Mouse (Mus musculus): ENCODE data around the gene 5730522E02Rik. TPM values are rescaled to one million over a fixed set of nuclear protein-coding genes. Genes with fewer than 3 reads are reported as not detected.

5730522E02Rik gene
- polyA plus RNA-seq, 1 experiment from 2014 or later: 7.3 TPM

- no peak for DNase-seq (ENCODE audit: low spot score)
- WGBS: 83% methylated on average over 3 of the region's 3 CpGs
- no peaks in the 10 kb centered on the region for H3K27me3 ChIP-seq (ENCODE audit: insufficient read depth, poor library complexity, severe bottlenecking)
- H3K4me3 ChIP-seq: no peak overlapping the region
- H3K9me3 ChIP-seq: no peaks in the 10 kb centered on the region
- no peaks in the 10 kb centered on the region for H3K4me1 ChIP-seq (replicated peaks)
- H3K36me3 ChIP-seq: no peaks in the 10 kb centered on the region
- H3K27ac ChIP-seq: no peak overlapping the region
Measured at GRCm38 (mm10) chr11:26112206-26112605, 98.4 kb downstream of the 5730522E02Rik start.

DNA sequence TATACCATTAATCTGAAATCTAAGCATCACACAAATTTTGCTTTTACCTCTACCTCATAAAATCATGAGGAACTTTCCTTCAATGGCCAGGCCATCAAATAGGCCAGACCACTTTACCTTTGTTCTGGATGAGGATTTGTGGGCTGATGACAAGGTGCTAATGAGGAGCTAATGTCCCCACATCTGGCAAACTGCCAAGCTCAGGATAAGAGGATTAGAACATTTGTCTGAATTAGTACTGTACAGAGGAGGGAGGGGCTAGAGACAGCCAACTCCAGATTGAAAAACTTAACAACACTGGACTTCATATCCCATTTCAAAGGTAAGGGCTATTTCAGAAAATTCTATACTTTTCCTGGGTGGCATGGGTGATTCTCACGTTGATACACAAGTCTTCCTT lies 101.9 kb downstream of the 5730522E02Rik start:
- H3K36me3 ChIP-seq: no peaks in the 10 kb centered on the region
- H3K27ac ChIP-seq: no peak overlapping the region
- peaks cover 15% of the 10 kb centered on the region for H3K4me1 ChIP-seq (replicated peaks)
- no peaks in the 10 kb centered on the region for H3K27me3 ChIP-seq (ENCODE audit: insufficient read depth, poor library complexity, severe bottlenecking)
- no peak for DNase-seq (ENCODE audit: low spot score)
- WGBS: 89% methylated on average over 1 of the region's 1 CpGs
- no peaks in the 10 kb centered on the region for H3K9me3 ChIP-seq
- H3K4me3 ChIP-seq: no peak overlapping the region

DNA sequence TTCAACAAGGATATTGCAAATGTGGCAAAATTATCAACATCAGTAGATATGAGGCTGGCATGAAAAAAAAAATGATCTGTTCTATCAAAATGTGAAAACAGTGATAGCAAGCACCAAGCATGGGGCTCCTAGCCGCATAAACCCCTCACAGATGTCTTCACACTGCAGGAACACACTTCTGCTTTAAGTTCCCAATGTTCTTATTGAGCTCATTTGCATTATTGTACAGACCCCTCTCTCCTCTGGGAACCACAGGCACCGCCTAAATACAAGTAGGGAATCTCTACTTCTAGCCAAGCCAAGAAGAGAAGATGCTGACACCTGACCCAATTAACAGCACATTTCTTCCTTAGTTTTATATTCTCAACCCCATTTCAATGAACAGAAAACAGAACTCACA lies 105.9 kb downstream of the 5730522E02Rik start:
- 28% methylated on average over 2 of the region's 2 CpGs for WGBS
- H3K9me3 ChIP-seq: no peaks in the 10 kb centered on the region
- no peak for DNase-seq (ENCODE audit: low spot score)

DNA sequence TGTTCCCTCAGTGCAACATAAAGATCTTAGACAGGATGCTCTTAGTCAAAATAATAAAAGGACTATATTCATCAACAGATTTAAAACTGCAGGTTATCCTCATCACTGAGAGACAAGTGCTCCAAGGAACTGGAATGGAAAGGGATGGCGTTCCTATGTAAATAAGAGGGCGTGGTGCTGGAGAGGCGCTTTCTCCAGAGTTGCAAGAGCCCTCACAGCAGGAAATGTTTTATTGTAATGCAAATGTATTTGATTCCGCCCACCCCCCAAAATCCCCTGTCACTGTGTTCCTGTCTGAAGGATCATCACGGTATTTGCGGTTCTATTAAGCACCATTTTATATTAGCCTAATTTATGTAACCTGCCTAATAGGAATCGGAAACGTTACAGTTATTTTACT lies 106.9 kb downstream of the 5730522E02Rik start:
- peak overlapping the region; percentile 25 for H3K4me3 ChIP-seq
- WGBS: 2% methylated on average over 8 of the region's 8 CpGs
- peak; percentile 32 for DNase-seq (ENCODE audit: low spot score)

More for the DNA sequence above, 105.9 kb downstream of the 5730522E02Rik start:
- Histone ChIP-seq H3K36me3 (no peaks in the 10 kb centered on the region), H3K27me3 (ENCODE audit: insufficient read depth, poor library complexity, severe bottlenecking) (no peaks in the 10 kb centered on the region), H3K27ac (no peak overlapping the region), H3K4me3 (no peak overlapping the region), H3K4me1 (replicated peaks) (peaks cover 32% of the 10 kb centered on the region)

GRCm38 (mm10) chr11:26102878-26103277 lies 107.7 kb downstream of the 5730522E02Rik start:
- DNase-seq (ENCODE audit: low spot score): no peak
- Histone ChIP-seq H3K36me3 (no peaks in the 10 kb centered on the region), H3K4me3 (peak overlapping the region; percentile 25), H3K27ac (peak overlapping the region; percentile 46), H3K4me1 (replicated peaks) (peaks cover 32% of the 10 kb centered on the region), H3K27me3 (ENCODE audit: insufficient read depth, poor library complexity, severe bottlenecking) (no peaks in the 10 kb centered on the region), H3K9me3 (no peaks in the 10 kb centered on the region)
- WGBS: 21% methylated on average over 4 of the region's 4 CpGs

More for the DNA sequence above, 106.9 kb downstream of the 5730522E02Rik start:
- H3K4me1 ChIP-seq (replicated peaks): peaks cover 32% of the 10 kb centered on the region
- H3K27ac ChIP-seq: no peak overlapping the region
- H3K9me3 ChIP-seq: no peaks in the 10 kb centered on the region
- H3K36me3 ChIP-seq: no peaks in the 10 kb centered on the region
- no peaks in the 10 kb centered on the region for H3K27me3 ChIP-seq (ENCODE audit: insufficient read depth, poor library complexity, severe bottlenecking)

- Histone ChIP-seq H3K27ac (no peak overlapping the region), H3K9me3 (no peaks in the 10 kb centered on the region), H3K27me3 (ENCODE audit: insufficient read depth, poor library complexity, severe bottlenecking) (no peaks in the 10 kb centered on the region), H3K4me3 (no peak overlapping the region), H3K36me3 (no peaks in the 10 kb centered on the region), H3K4me1 (replicated peaks) (peaks cover 32% of the 10 kb centered on the region)
- 91% methylated on average over 5 of the region's 5 CpGs for WGBS
- no peak for DNase-seq (ENCODE audit: low spot score)
Measured at GRCm38 (mm10) chr11:26100077-26100476, 110.5 kb downstream of the 5730522E02Rik start.

- H3K4me1 ChIP-seq (replicated peaks): peaks cover 20% of the 10 kb centered on the region
- H3K36me3 ChIP-seq: no peaks in the 10 kb centered on the region
- WGBS: 87% methylated on average over 2 of the region's 2 CpGs
- H3K9me3 ChIP-seq: no peaks in the 10 kb centered on the region
- H3K4me3 ChIP-seq: no peak overlapping the region
- H3K27me3 ChIP-seq (ENCODE audit: insufficient read depth, poor library complexity, severe bottlenecking): no peaks in the 10 kb centered on the region
- DNase-seq (ENCODE audit: low spot score): no peak
- H3K27ac ChIP-seq: no peak overlapping the region
Measured at GRCm38 (mm10) chr11:26098933-26099332, 111.6 kb downstream of the 5730522E02Rik start.

- Histone ChIP-seq H3K27me3 (ENCODE audit: insufficient read depth, poor library complexity, severe bottlenecking) (no peaks in the 10 kb centered on the region), H3K4me3 (no peak overlapping the region), H3K36me3 (no peaks in the 10 kb centered on the region), H3K27ac (no peak overlapping the region), H3K4me1 (replicated peaks) (no peaks in the 10 kb centered on the region), H3K9me3 (no peaks in the 10 kb centered on the region)
- no peak for DNase-seq (ENCODE audit: low spot score)
- WGBS: 89% methylated on average over 1 of the region's 1 CpGs
Measured at GRCm38 (mm10) chr11:26096095-26096494, 114.5 kb downstream of the 5730522E02Rik start.

DNA sequence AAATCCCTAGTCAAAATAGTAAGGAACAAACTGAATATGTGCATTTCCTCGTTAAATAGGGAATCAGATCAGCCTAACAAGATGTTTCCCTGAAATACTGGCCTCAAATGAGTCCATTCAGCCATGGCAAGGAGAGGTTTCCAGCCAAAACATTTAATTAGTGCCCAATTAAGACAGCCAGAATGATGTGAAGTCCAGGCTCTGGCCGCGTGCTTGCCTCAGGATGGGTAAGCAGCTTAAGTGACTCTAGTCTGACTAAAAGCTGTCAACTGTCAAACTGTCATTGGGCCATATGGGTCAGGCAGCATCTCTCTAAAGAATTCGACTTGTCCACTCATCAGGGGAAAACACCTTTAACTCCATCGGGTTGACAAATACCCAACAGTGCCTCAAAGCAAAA lies 121.6 kb downstream of the 5730522E02Rik start:
- Histone ChIP-seq H3K4me3 (no peak overlapping the region), H3K9me3 (no peaks in the 10 kb centered on the region), H3K4me1 (replicated peaks) (no peaks in the 10 kb centered on the region; the same call in 1 of the 2 replicates), H3K36me3 (no peaks in the 10 kb centered on the region), H3K27ac (no peak overlapping the region), H3K27me3 (ENCODE audit: insufficient read depth, poor library complexity, severe bottlenecking) (no peaks in the 10 kb centered on the region)
- no peak for DNase-seq (ENCODE audit: low spot score)
- WGBS: 75% methylated on average over 5 of the region's 5 CpGs

DNA sequence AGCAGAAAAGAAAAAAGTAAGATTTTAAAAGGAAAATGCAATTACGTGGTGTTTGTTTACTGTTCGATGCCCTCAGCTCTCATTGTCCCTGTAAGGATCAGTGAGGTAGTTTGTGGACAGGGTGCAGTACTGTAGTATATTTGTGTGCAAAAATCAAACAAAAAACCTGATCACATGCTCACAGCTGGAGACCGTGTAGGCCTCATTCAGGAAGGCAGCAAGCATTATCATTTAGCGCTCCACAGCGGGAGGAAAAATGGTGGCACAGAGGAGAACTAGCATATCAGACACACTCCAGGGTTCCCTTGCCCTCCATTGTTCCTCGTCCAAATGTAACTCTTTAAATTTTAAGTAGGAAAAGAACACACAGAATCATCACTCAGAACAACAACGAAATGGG lies 123.9 kb downstream of the 5730522E02Rik start:
- no peak for DNase-seq (ENCODE audit: low spot score)

DNA sequence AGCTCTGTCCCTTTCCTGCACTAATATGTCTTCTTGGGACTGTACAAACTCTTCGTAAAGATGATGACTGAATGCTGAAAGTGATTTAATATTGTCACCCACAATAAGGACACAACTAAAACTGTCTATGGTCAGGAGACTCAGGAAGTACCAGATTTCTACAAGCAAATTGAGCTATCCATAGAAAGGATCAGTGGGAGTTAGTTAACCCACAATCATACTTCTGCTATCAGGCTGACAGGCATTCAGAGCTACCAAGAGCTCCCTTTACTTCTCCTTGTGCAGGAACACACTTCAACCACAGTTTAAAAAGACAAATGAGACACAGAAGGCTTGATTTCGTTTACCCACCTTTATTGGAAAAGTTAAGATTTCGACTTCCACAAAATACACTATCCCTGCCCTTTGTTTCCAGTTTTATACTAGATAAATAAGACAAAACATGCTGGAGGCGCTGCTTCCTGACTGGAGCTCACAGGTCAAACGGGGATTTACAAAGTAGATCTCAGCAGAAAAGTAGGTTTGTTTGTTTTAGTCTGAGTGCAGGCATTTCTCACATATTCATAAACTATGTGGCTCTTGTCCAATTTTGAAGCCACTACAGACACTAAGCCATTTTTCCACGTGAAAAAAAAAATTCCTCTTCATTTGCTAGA lies 125.1 kb downstream of the 5730522E02Rik start:
- Histone ChIP-seq H3K27me3 (ENCODE audit: insufficient read depth, poor library complexity, severe bottlenecking) (no peaks in the 10 kb centered on the region), H3K36me3 (no peaks in the 10 kb centered on the region), H3K9me3 (no peaks in the 10 kb centered on the region), H3K27ac (no peak overlapping the region), H3K4me3 (no peak overlapping the region), H3K4me1 (replicated peaks) (no peaks in the 10 kb centered on the region; the same call in 1 of the 2 replicates)
- WGBS: 69% methylated on average over 6 of the region's 6 CpGs
- DNase-seq (ENCODE audit: low spot score): no peak

More for the DNA sequence above, 123.9 kb downstream of the 5730522E02Rik start:
- no peaks in the 10 kb centered on the region for H3K9me3 ChIP-seq
- no peak overlapping the region for H3K27ac ChIP-seq
- no peaks in the 10 kb centered on the region; the same call in 1 of the 2 replicates for H3K4me1 ChIP-seq (replicated peaks)
- no peak overlapping the region for H3K4me3 ChIP-seq
- no peaks in the 10 kb centered on the region for H3K36me3 ChIP-seq
- no peaks in the 10 kb centered on the region for H3K27me3 ChIP-seq (ENCODE audit: insufficient read depth, poor library complexity, severe bottlenecking)
- 67% methylated on average over 7 of the region's 7 CpGs for WGBS

DNA sequence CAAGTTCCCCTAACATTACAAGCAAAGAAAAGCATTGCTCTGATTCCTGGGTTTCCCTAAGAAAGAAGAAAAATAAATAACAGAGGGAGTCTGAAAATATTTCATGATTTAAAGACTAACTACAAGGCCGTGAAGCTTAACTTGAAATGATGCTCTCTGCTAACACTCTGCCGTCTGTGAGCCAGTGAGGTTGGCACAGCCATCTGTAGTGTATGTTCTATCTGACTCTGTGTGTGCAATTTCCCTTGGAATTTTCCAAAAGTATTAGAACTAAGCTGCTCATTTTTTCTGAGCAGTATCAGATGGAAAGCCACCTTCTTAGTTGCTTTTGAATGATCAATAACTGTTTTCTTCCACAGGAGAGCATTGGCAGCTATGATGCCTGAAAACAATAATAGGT lies 134.2 kb downstream of the 5730522E02Rik start:
- no peaks in the 10 kb centered on the region for H3K9me3 ChIP-seq
- no peaks in the 10 kb centered on the region for H3K27me3 ChIP-seq (ENCODE audit: insufficient read depth, poor library complexity, severe bottlenecking)
- no peak overlapping the region for H3K4me3 ChIP-seq
- no peaks in the 10 kb centered on the region for H3K4me1 ChIP-seq (replicated peaks)
- DNase-seq (ENCODE audit: low spot score): no peak
- H3K27ac ChIP-seq: no peak overlapping the region
- 71% methylated on average over 2 of the region's 2 CpGs for WGBS
- H3K36me3 ChIP-seq: no peaks in the 10 kb centered on the region

DNA sequence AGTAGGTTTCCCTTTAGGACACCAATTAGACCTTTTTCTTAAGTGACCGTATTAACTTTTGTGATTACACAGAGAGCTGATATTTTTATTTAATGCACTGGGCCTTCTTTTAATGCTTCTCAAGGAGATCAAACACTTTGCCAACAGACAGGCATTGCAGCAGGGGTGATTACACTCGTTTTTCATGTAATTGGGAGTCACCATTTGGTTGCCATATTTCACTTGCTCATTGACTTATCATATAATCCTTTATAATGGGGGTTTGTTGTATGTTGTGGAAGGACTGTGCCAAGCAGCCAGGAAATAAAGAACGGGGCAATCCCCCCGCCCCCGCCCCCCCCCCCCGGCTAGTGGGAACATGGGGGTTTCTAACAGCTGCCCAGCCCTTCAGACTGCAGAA lies 135.0 kb downstream of the 5730522E02Rik start:
- no peak overlapping the region for H3K4me3 ChIP-seq
- H3K27ac ChIP-seq: no peak overlapping the region
- H3K27me3 ChIP-seq (ENCODE audit: insufficient read depth, poor library complexity, severe bottlenecking): no peaks in the 10 kb centered on the region
- no peak for DNase-seq (ENCODE audit: low spot score)
- no peaks in the 10 kb centered on the region for H3K4me1 ChIP-seq (replicated peaks)
- WGBS: 87% methylated on average over 6 of the region's 6 CpGs
- no peaks in the 10 kb centered on the region for H3K36me3 ChIP-seq
- no peaks in the 10 kb centered on the region for H3K9me3 ChIP-seq
